In the genomic region with DNA sequence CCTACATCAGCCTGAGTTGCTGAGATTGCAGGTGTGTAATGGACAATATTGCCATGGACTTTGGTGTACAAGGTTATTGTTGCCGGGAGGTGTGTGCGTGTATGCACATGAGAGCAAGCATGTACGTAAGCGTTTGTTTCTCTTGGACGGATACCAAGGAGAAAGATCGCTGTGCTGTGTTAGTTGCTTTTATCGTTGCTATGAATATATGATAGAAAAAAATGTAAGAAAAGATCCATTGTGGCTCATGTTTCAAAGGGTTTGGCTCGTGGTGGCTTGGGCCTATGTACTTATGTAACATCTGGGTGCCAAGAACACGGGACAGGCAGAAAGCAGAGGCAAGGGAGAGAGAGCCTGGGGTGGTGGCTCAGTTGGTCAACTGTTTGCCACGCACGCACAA, we compare ENCODE assay signal across 19 mouse cellular contexts. TPM values are rescaled to one million over a fixed set of nuclear protein-coding genes. Genes with fewer than 3 reads are reported as not detected.
DNase-seq lines count a peak whose midpoint lies in the region; ATAC-seq lines count a peak whose summit lies in the region.
"Had no signal": no experiment of that assay in that cellular context is flagged by ENCODE, and none has a peak within 500 bp of the region (broad histone marks: within the 10 kb centered on the region; RNA-seq: fewer than 3 reads in every experiment).

No protein-coding gene starts in this region.

- H3K9me3 ChIP-seq in embryonic facial prominence, embryonic 14.5 days (ENCODE audit: control insufficient read depth, low read length): 0 out of 2 replicates have a peak, but pooled peaks cover under 1% of the 10 kb centered on the region
- no peaks in the 10 kb centered on the region for H3K9me3 ChIP-seq in embryonic facial prominence, embryonic 10.5 days
- H3K9me3 ChIP-seq in lung, embryonic 15.5 days: no peaks in the 10 kb centered on the region
- H3K9me3 ChIP-seq: forebrain, embryonic 12.5 days; G1E; hindbrain, embryonic 10.5 days; hindbrain, embryonic 15.5 days had no signal

- peak; percentile 66 for DNase-seq in embryonic facial prominence, embryonic 14.5 days (ENCODE audit: low spot score)
- no peak for DNase-seq in embryonic facial prominence, embryonic 10.5 days (ENCODE audit: low spot score)
- DNase-seq in lung, postnatal 14 days: no peak
- peak; percentile 94 for DNase-seq in fat pad, adult 2 months (ENCODE audit: extremely low read depth, low read depth, low spot score)
- DNase-seq in lung, postnatal 36 days: peak; percentile 42
- DNase-seq in B cell, adult 2 months: no peak
- DNase-seq: adrenal gland, postnatal 25 days; cerebellum, adult 2 months; cerebellum, postnatal 10 days; forebrain, postnatal 0 days; gastrocnemius, postnatal 25 days; heart, adult 2 months had no signal

- H3K9ac ChIP-seq in embryonic facial prominence, embryonic 14.5 days (ENCODE audit: low read depth, low read length): no peak overlapping the region
- no peak overlapping the region for H3K9ac ChIP-seq in lung, embryonic 15.5 days
- H3K9ac ChIP-seq: forebrain, embryonic 12.5 days; forebrain, postnatal 0 days; heart, embryonic 12.5 days; hindbrain, embryonic 15.5 days had no signal

- WGBS in embryonic facial prominence, embryonic 14.5 days: 54% methylated on average over 11 of the region's 11 CpGs
- 90% methylated on average over 11 of the region's 11 CpGs for WGBS in embryonic facial prominence, embryonic 10.5 days
- 56% methylated on average over 11 of the region's 11 CpGs for WGBS in lung, embryonic 15.5 days

- H3K36me3 ChIP-seq in embryonic facial prominence, embryonic 14.5 days (ENCODE audit: control insufficient read depth, insufficient read depth, low read length): no peaks in the 10 kb centered on the region
- H3K36me3 ChIP-seq in embryonic facial prominence, embryonic 10.5 days (replicated peaks): no peaks in the 10 kb centered on the region
- no peaks in the 10 kb centered on the region for H3K36me3 ChIP-seq in lung, embryonic 15.5 days
- H3K36me3 ChIP-seq: forebrain, embryonic 12.5 days; G1E; hindbrain, embryonic 10.5 days; hindbrain, embryonic 15.5 days had no signal

- no peak for ATAC-seq in embryonic facial prominence, embryonic 14.5 days (ENCODE audit: low read depth)
- ATAC-seq in lung, embryonic 15.5 days (ENCODE audit: borderline replicate concordance, extremely low read depth, low FRiP score, low TSS enrichment): no peak
- ATAC-seq: forebrain, postnatal 0 days; intestine, embryonic 16.5 days had no signal

- H3K4me1 ChIP-seq in embryonic facial prominence, embryonic 14.5 days (ENCODE audit: control insufficient read depth, insufficient read depth, low read length): peaks cover 4% of the 10 kb centered on the region; the same call in 1 of the 2 replicates
- H3K4me1 ChIP-seq in embryonic facial prominence, embryonic 10.5 days: peaks cover 19% of the 10 kb centered on the region
- peaks cover 22% of the 10 kb centered on the region for H3K4me1 ChIP-seq in lung, embryonic 15.5 days

- no peaks in the 10 kb centered on the region for H3K27me3 ChIP-seq in embryonic facial prominence, embryonic 14.5 days (replicated peaks; ENCODE audit: control insufficient read depth, insufficient read depth, low read length)
- H3K27me3 ChIP-seq in embryonic facial prominence, embryonic 10.5 days (replicated peaks; ENCODE audit: low read depth, poor library complexity, severe bottlenecking): no peaks in the 10 kb centered on the region
- no peaks in the 10 kb centered on the region for H3K27me3 ChIP-seq in lung, embryonic 15.5 days
- H3K27me3 ChIP-seq: forebrain, embryonic 12.5 days; heart, embryonic 12.5 days; hindbrain, embryonic 15.5 days had no signal

- no peak overlapping the region for H3K4me3 ChIP-seq in embryonic facial prominence, embryonic 14.5 days (ENCODE audit: low read depth, low read length)
- no peak overlapping the region for H3K4me3 ChIP-seq in embryonic facial prominence, embryonic 10.5 days
- H3K4me3 ChIP-seq in lung, embryonic 15.5 days: no peak overlapping the region
- H3K4me3 ChIP-seq: forebrain, embryonic 12.5 days; heart, adult 2 months; heart, embryonic 12.5 days; hindbrain, embryonic 10.5 days; hindbrain, embryonic 15.5 days had no signal

- no peak overlapping the region for H3K27ac ChIP-seq in embryonic facial prominence, embryonic 14.5 days (replicated peaks; ENCODE audit: low read depth, low read length)
- no peak overlapping the region for H3K27ac ChIP-seq in embryonic facial prominence, embryonic 10.5 days (replicated peaks)
- 0 out of 2 replicates have a peak overlapping the region, but pooled peaks have one; percentile 6 for H3K27ac ChIP-seq in lung, embryonic 15.5 days
- H3K27ac ChIP-seq: forebrain, embryonic 12.5 days; heart, adult 2 months; hindbrain, embryonic 10.5 days; hindbrain, embryonic 15.5 days had no signal

- no peak overlapping the region for H3K4me2 ChIP-seq in embryonic facial prominence, embryonic 14.5 days (ENCODE audit: low read depth, low read length)
- H3K4me2 ChIP-seq in lung, embryonic 15.5 days: no peak overlapping the region
- H3K4me2 ChIP-seq: forebrain, embryonic 12.5 days; heart, embryonic 12.5 days; hindbrain, embryonic 15.5 days had no signal

RNA-seq across cellular contexts. Expression of gene Zbtb38, which starts 3.1 kb away (rescaled TPM):
- 17.1 and 18.1 TPM in 2 replicates for polyA plus RNA-seq in embryonic facial prominence, embryonic 14.5 days (2014; fragmentation: Nextera tagmentation; extraction: Ambion mirVana)
- 8.4 and 8.6 TPM in 2 replicates for polyA plus RNA-seq in embryonic facial prominence, embryonic 10.5 days (2016; fragmentation: Nextera tagmentation; extraction: Ambion mirVana)
- polyA plus RNA-seq in lung, embryonic 15.5 days (2015; fragmentation: Nextera tagmentation; extraction: Ambion mirVana): 26.3 and 26.4 TPM in 2 replicates

Comparison
In these comparisons a context has a peak if more than half of its experiments do, and no peak if none do; other contexts are left out.
1. DNase-seq: peak in embryonic facial prominence, embryonic 14.5 days (single experiment), fat pad, adult 2 months (single experiment) and lung, postnatal 36 days (single experiment); none in embryonic facial prominence, embryonic 10.5 days (single experiment), lung, postnatal 14 days (single experiment) and B cell, adult 2 months (0 of 2).